Mouse (Mus musculus) myocyte (in vitro differentiated cells): ENCODE data around the gene Gp1ba.
A peak's percentile ranks its signal among the peaks of the same experiment; 100 is the strongest.

ENCODE experiments used
- CEBPB ChIP-seq: IDR thresholded peaks from 2 replicates; pipeline ENCODE4 v1.6.1; 2011; ENCODE audit warnings: mild to moderate bottlenecking, moderate library complexity; ENCODE audit not compliant: poor library complexity, insufficient read depth, severe bottlenecking
- E2F4 ChIP-seq: IDR thresholded peaks from one replicate; pipeline ENCODE4 v1.6.1; 2011; ENCODE audit warnings: mild to moderate bottlenecking, control low read depth, moderate library complexity; ENCODE audit not compliant: insufficient read depth
- MAX ChIP-seq: IDR thresholded peaks from one replicate; pipeline ENCODE4 v1.6.1; 2011; ENCODE audit warnings: low read depth, mild to moderate bottlenecking, control low read depth
- MYOD1 ChIP-seq, 3 experiments: IDR thresholded peaks; one replicate each; pipeline ENCODE4 v1.6.1; 2011; ENCODE audit warnings: control low read depth in 2 of 3, low read depth in 2 of 3, mild to moderate bottlenecking in 2 of 3, moderate library complexity in 1 of 3; ENCODE audit not compliant: insufficient read length in 2 of 3, control insufficient read depth in 1 of 3
- MYOG ChIP-seq, 3 experiments: IDR thresholded peaks; one replicate each; pipeline ENCODE4 v1.6.1; 2011; ENCODE audit warnings: control low read depth in 2 of 3, low read depth in 2 of 3, mild to moderate bottlenecking in 2 of 3; ENCODE audit not compliant: insufficient read length in 2 of 3, control insufficient read depth in 1 of 3, insufficient read depth in 1 of 3
- POLR2A ChIP-seq: IDR thresholded peaks from one replicate; pipeline ENCODE4 v1.6.1; 2011; ENCODE audit warnings: low read depth, mild to moderate bottlenecking, control low read depth, moderate library complexity; ENCODE audit not compliant: insufficient read length
- POLR2AphosphoS2 ChIP-seq: IDR thresholded peaks from one replicate; pipeline ENCODE4 v1.6.1; 2011; ENCODE audit warnings: low read depth, control low read depth; ENCODE audit not compliant: insufficient read length
- SRF ChIP-seq: IDR thresholded peaks from one replicate; pipeline ENCODE4 v1.6.1; 2011; ENCODE audit warnings: low read depth; ENCODE audit not compliant: control insufficient read depth, insufficient read length
- TCF12 ChIP-seq: IDR thresholded peaks from one replicate; pipeline ENCODE4 v1.6.1; 2011; ENCODE audit warnings: mild to moderate bottlenecking, control low read depth; ENCODE audit not compliant: poor library complexity, insufficient read depth, severe bottlenecking
- TCF3 ChIP-seq: IDR thresholded peaks from one replicate; pipeline ENCODE4 v1.6.1; 2011; ENCODE audit warnings: low read depth, control low read depth; ENCODE audit not compliant: insufficient read length
- USF1 ChIP-seq: IDR thresholded peaks from one replicate; pipeline ENCODE4 v1.6.1; 2011; ENCODE audit warnings: low read depth, mild to moderate bottlenecking, control low read depth, moderate library complexity

DNA sequence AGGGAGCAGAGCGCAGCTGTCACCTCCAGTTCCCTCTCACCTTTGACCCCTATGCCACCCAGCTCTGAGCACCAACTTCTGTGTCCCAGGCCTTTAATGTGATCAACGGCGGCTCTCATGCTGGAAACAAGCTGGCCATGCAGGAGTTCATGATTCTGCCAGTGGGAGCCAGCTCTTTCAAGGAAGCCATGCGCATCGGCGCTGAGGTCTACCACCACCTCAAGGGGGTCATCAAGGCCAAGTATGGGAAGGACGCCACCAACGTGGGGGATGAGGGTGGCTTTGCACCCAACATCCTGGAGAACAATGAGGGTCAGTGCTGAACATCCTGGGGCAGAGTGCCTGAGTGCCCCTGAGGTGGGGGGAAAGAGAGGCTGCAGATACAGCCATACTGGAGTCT is 21.6 kb downstream of the Gp1ba start:
- TF ChIP-seq SRF: no peak
- TF ChIP-seq E2F4: no peak
- TF ChIP-seq POLR2A: peak; percentile 41
- TF ChIP-seq MAX: no peak
- no peak for TF ChIP-seq USF1
- no peak for TF ChIP-seq MYOD1 (IDR thresholded peaks at IDR 0.05; ENCODE audit: control insufficient read depth in 1 of 3, insufficient read length in 2 of 3, low read depth in 2 of 3)
- TF ChIP-seq MYOG (IDR thresholded peaks at IDR 0.05; ENCODE audit: control insufficient read depth in 1 of 3, insufficient read depth in 1 of 3, insufficient read length in 2 of 3, low read depth in 2 of 3): no peak
- no peak for TF ChIP-seq TCF12
- no peak for TF ChIP-seq POLR2AphosphoS2
- TF ChIP-seq TCF3: no peak
- TF ChIP-seq CEBPB: no peak
